Mouse (Mus musculus): ENCODE measurements around the gene Fam229a.

DNA sequence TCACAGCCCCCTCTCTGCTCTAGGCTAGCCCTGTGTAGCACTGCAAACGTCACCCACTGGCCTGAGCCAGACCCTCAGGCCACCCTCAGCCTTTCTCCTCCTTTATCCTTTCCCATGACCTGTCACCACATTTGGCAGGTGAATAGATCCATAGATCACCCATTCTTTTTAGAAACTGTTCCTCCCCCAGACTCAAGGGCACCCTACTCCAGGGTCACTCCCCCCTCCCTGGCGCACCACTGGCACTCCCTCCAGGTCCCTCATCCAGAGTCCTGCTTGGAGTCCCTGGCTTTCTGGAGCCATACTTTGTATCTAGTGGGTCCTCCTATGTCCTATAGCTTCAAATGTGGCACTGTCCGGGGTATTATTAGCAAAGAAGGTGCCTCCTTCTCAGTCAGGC is 14.5 kb downstream of the Fam229a start:
- TF ChIP-seq EP300 (IDR thresholded peaks at IDR 0.05; ENCODE audit: low read depth) (no peak), CTCF (IDR thresholded peaks at IDR 0.05; ENCODE audit: low read depth) (no peak)

Measured in liver, postnatal 0 days (tissue).